Mouse (Mus musculus) midbrain, embryonic 10.5 days (tissue): Measurements from ENCODE around the gene Glb1l3. TPM values are rescaled to one million over a fixed set of nuclear protein-coding genes. Genes with fewer than 3 reads are reported as not detected.

Experiments
- DNase-seq: peaks from one replicate; pipeline ENCODE4 v3.0.0-alpha.2; 2017; ENCODE audit warnings: low spot score
- H3K27ac ChIP-seq: fragments of 300-500 bp; sonication (generic); replicated peaks from 2 replicates; pipeline ENCODE4 v1.5.1; 2016; ENCODE audit warnings: mild to moderate bottlenecking
- H3K27me3 ChIP-seq: fragments of 300-500 bp; sonication (generic); 2 replicates; pipeline ENCODE4 v1.6.1; 2016; ENCODE audit warnings: low read depth, mild to moderate bottlenecking; ENCODE audit not compliant: poor library complexity, severe bottlenecking
- H3K36me3 ChIP-seq: fragments of 300-500 bp; sonication (generic); 2 replicates; pipeline ENCODE4 v1.6.1; 2016; ENCODE audit warnings: mild to moderate bottlenecking, moderate library complexity
- H3K4me1 ChIP-seq: fragments of 300-500 bp; sonication (generic); 2 replicates; pipeline ENCODE4 v1.6.1; 2016
- H3K4me3 ChIP-seq: fragments of 300-500 bp; sonication (generic); 2 replicates; pipeline ENCODE4 v1.5.1; 2016; ENCODE audit warnings: mild to moderate bottlenecking, moderate library complexity
- H3K9me3 ChIP-seq: fragments of 300-500 bp; sonication (generic); replicated peaks from 2 replicates; pipeline ENCODE4 v1.6.1; 2016; ENCODE audit warnings: mild to moderate bottlenecking
- WGBS: fragments of 180-500 bp; shearing (Covaris S2); methylation state at CpG from one replicate; pipeline ENCODE4 v1.1.7; 2016; 5-methylcytosine and 5-hydroxymethylcytosine counted together
- polyA plus RNA-seq: library from polyadenylated mRNA; unstranded; fragments of >200 nt; fragmentation: Nextera tagmentation; extraction: Ambion mirVana; gene quantifications from 2 replicates; pipeline ENCODE4 v1.2.1, GENCODE M21; 2016

Glb1l3 gene
- polyA plus RNA-seq, 1 experiment from 2014 or later, result not detected

DNA sequence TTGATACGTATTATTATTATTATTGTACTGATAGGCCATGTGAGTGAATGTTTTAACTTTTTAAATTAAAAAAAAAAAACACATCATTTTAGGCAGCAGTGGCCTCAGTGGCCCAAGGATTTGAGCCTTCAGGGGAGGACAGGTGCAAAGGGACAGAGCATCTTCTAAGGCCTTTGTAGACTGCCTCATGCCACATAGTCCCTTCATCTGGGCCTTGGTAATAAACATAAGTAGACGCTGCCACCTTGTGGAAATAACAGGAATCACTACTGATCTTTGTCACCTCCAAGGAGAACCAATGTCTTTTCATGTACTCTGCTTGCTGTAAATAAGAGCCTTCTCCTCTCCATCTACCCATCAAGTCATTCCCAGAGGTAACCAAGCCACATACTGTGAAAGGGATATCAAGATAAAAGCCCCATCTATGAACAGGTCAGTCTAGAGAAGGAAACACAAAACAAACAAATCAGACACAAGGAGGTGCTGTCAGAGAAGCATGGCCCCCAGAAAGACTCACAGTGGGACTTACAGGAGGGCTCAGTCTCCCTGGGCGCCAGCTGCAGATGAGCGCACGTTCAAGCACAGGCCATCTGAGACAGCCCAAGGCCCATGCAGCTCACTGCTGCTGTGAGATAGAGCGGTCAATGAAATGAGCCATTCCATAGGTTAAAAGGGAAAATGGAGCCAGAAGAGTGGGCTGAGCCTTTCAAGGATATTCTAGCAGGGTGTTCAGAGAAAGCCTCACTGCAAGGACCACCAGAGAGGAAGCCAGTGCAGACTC is 84.4 kb downstream of the Glb1l3 start:
- Histone ChIP-seq H3K36me3 (no peaks in the 10 kb centered on the region), H3K27ac (no peak overlapping the region), H3K4me1 (no peaks in the 10 kb centered on the region), H3K27me3 (no peaks in the 10 kb centered on the region), H3K4me3 (no peak overlapping the region), H3K9me3 (no peaks in the 10 kb centered on the region)
- WGBS, result 65% methylated on average over 6 of the region's 6 CpGs
- peak; percentile 36 for DNase-seq

DNA sequence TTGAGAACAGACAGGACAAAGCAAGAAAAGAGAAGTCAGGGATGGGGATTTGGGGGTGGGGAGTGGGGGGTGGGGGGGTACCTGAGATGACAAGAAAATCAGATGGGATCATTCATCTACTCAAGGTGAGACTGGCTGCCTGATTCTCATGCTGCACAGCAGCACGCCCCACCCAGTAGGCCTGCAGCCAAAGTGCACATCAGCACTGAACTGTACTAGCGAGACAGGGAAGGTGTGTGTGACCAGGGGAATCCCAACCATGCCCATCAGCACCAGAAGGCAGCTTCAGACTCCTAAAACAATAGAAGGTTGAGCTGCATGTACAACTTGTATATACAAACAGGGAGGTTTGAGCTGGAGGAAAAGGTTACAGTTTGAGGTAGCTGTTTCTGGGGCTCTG is 85.0 kb downstream of the Glb1l3 start:
- Histone ChIP-seq H3K36me3 (no peaks in the 10 kb centered on the region), H3K4me3 (no peak overlapping the region), H3K9me3 (no peaks in the 10 kb centered on the region), H3K27ac (peak overlapping the region; percentile 42; the same call in 1 of the 2 replicates), H3K27me3 (no peaks in the 10 kb centered on the region), H3K4me1 (no peaks in the 10 kb centered on the region)
- no peak for DNase-seq
- 92% methylated on average over 2 of the region's 2 CpGs for WGBS

DNA sequence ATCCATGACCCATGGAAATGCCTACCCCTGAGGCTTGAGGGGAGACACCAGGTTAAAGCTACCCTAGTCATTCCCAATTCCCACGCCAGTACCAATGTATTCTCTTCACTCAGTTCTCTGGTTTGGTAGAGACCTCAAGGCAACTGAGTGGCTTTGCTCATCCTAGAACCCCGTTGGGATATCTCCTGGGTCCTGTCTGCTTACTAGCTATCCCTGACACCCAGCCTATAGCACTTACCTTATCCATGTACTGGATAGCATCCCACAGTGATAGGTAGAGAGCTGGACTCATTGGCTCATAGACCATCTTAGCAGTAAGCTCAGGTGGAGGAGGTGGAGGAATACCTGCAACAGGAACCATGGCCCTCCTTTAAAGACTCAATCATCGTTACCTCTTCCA is 92.5 kb downstream of the Glb1l3 start:
- 0 out of 2 replicates have a peak, but pooled peaks cover 4% of the 10 kb centered on the region for H3K36me3 ChIP-seq
- H3K9me3 ChIP-seq, result no peaks in the 10 kb centered on the region
- no peak overlapping the region for H3K4me3 ChIP-seq
- 87% methylated on average over 3 of the region's 3 CpGs for WGBS
- no peak overlapping the region for H3K27ac ChIP-seq
- no peak for DNase-seq
- H3K4me1 ChIP-seq, result no peaks in the 10 kb centered on the region
- H3K27me3 ChIP-seq, result no peaks in the 10 kb centered on the region

Other genes starting within 250 kb of the Glb1l3 start
- gene B3gat1, start 127.2 kb downstream of the Glb1l3 start, polyA plus RNA-seq, result 2.2 and 3.6 TPM in 2 replicates
- gene Glb1l2, start 54.4 kb downstream of the Glb1l3 start, polyA plus RNA-seq, result 5.8 and 6.0 TPM in 2 replicates
- not detected in 2 replicates for gene Gm1110, start 62.2 kb upstream of the Glb1l3 start, polyA plus RNA-seq
- 43.8 and 46.1 TPM in 2 replicates for gene Acad8, start 138.7 kb upstream of the Glb1l3 start, polyA plus RNA-seq
- 166 and 178 TPM in 2 replicates for gene Thyn1, start 138.8 kb upstream of the Glb1l3 start, polyA plus RNA-seq
- gene Vps26b, start 169.2 kb upstream of the Glb1l3 start, polyA plus RNA-seq, result 38.3 and 40.7 TPM in 2 replicates
- 36.9 and 37.3 TPM in 2 replicates for gene Ncapd3, start 169.3 kb upstream of the Glb1l3 start, polyA plus RNA-seq